Mouse (Mus musculus) liver, adult 2 months (tissue): Measurements from ENCODE around the gene Atp5c1.

ENCODE experiments used
- CTCF ChIP-seq: fragments of 200-500 bp; IDR thresholded peaks from 2 replicates; pipeline ENCODE4 v1.5.1; 2011; ENCODE audit warnings: low read depth, low read length, control low read depth
- POLR2A ChIP-seq: fragments of 200-500 bp; IDR thresholded peaks from 2 replicates; pipeline ENCODE4 v1.6.1; 2011; ENCODE audit warnings: low read length, control low read depth; ENCODE audit not compliant: insufficient read depth; ENCODE audit errors: extremely low read depth

DNA sequence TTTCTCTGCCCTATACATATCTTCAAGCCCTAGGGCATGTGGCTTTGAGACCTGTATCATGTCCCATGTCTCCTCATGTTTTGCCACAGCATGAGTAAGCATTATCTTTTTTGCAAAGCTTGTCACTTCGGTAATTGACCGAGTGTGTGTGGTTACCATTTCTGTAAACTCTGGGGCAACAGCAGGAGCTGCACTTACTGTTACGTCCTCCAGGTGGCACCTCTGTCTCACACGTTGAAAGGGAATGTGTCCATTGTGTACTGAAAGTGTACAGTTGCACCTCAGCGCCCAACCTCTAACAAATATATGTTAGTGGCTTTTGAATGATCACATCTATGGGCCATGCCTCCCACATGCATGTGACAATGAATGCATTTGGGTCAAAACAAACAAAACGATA, 20.9 kb upstream of the Atp5c1 start:
- TF ChIP-seq CTCF (peak; percentile 74), POLR2A (no peak)
